Mouse (Mus musculus) kidney, adult 2 months (tissue): ENCODE results near the gene Srcin1.

ENCODE experiments used
- CTCF ChIP-seq: fragments of 200-500 bp; conservative IDR thresholded peaks from 2 replicates; pipeline ENCODE4 v1.5.1; 2011; ENCODE audit warnings: low read depth, mild to moderate bottlenecking, control low read depth, low read length, moderate library complexity, mixed read lengths; ENCODE audit not compliant: insufficient read depth, insufficient read length
- POLR2A ChIP-seq: fragments of 200-500 bp; IDR thresholded peaks from one replicate; pipeline ENCODE4 v1.6.1; 2011; ENCODE audit warnings: low read depth, low read length, control low read depth

DNA sequence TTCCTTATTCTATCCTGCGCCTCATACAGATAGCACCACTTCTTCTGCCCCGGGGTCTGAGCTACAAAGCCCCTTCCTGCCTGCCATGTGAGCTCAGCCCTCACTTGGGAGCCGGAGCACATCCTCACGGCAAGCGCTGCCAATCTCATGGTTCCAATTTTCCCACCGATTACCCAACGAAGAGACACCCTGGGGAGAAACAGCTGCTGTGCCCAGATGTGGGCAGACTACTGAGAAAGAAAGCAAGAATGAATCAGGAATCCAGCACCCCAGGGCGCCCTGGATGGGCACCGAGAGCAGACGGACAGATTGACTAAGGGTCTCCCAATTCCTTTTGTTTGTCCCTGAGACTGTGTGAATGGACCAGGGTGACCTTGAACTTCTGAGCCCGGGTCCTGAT is 8.5 kb downstream of the Srcin1 start:
- no peak for TF ChIP-seq CTCF
- no peak for TF ChIP-seq POLR2A
